Mouse (Mus musculus) T-cell, adult 2 months (primary cell): Measurements from ENCODE around the gene Zfp618.
A peak's percentile ranks its signal among the peaks of the same experiment; 100 is the strongest.

Experiments used
- DNase-seq: peaks from one replicate; pipeline ENCODE4 v3.0.0; 2022; ENCODE audit warnings: low spot score

The Zfp618 gene

GRCm38 (mm10) chr4:62965497-62966302 lies at the start of gene Zfp618:
Zfp618 (plus strand) TSS chr4:62965573.
- no peak for DNase-seq

GRCm38 (mm10) chr4:62917056-62917455 lies 48.3 kb upstream of the Zfp618 start:
- DNase-seq = no peak

- DNase-seq = no peak
These were observed 31.6 kb upstream of the Zfp618 start for GRCm38 (mm10) chr4:62933798-62934197.

- DNase-seq = no peak
These were observed 29.7 kb upstream of the Zfp618 start for GRCm38 (mm10) chr4:62935589-62936218.

GRCm38 (mm10) chr4:62941961-62942892 lies 23.1 kb upstream of the Zfp618 start:
- no peak for DNase-seq

- no peak for DNase-seq
These were observed 21.0 kb upstream of the Zfp618 start for GRCm38 (mm10) chr4:62944326-62944879.

DNA sequence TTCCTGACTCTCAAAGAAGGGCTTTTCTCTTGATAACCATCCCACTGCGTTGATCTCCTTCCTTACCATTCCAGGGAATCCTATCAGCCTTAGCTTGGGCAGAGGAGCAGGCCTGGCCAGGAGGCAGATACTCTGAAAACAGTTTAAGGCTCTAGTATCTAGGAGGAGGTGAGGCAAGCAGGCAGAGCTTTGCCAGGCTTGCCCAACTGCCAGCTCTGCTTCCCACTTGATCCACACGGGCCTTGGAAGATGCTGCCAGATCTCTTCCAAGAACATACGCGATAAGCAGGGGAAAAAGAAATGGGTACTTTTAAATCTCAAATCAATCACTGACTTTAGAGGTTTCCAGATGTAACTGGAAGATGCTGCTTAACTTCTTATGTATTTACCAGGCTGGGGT lies 1.6 kb upstream of the Zfp618 start:
- no peak for DNase-seq

- no peak for DNase-seq
These were observed 403 bp upstream of the Zfp618 start for GRCm38 (mm10) chr4:62964844-62965496.

- DNase-seq = peak; percentile 22
These were observed 4.2 kb downstream of the Zfp618 start for GRCm38 (mm10) chr4:62969526-62969925.

- DNase-seq = no peak
These were observed 6.6 kb downstream of the Zfp618 start for GRCm38 (mm10) chr4:62971991-62972390.

DNA sequence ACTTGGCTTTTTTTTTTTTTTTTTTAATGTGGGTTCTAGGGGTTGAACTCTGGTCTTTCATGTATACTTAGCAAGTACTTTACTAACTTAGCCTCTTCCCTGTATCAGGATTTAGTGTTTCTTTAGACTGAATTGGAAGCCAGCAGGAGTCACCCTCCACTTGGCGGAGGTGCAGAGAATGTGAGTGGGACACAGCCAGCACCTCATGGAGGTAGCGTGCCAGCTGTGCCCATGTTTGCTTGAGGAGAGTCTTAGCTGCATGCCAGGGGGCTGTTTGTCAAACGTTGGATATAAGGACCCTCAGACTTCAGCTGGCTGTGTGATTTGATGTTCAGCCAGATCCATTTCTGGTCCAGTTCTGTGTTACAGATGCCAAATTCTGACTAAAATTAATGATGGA lies 7.7 kb downstream of the Zfp618 start:
- no peak for DNase-seq

DNA sequence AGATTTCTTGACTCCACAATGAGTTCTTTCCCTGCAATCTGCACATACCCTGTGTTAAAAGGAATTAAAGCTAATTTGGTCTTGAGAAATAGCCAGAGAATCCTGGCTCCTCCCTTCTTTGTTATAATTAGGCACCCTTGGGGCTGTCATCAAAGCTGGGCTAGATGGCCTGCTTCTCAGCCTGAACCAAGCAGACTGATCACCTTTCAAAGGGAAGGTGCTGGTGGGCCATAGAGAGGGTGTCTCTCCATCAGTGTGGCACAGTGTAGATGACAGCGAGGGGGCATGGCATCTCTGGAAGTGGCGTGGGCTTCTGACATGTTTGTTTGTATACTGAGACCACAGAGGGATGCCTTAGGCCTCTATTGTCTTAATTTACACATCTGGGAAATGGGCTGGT lies 9.5 kb downstream of the Zfp618 start:
- no peak for DNase-seq

GRCm38 (mm10) chr4:62975541-62975940 lies 10.2 kb downstream of the Zfp618 start:
- DNase-seq = no peak

DNA sequence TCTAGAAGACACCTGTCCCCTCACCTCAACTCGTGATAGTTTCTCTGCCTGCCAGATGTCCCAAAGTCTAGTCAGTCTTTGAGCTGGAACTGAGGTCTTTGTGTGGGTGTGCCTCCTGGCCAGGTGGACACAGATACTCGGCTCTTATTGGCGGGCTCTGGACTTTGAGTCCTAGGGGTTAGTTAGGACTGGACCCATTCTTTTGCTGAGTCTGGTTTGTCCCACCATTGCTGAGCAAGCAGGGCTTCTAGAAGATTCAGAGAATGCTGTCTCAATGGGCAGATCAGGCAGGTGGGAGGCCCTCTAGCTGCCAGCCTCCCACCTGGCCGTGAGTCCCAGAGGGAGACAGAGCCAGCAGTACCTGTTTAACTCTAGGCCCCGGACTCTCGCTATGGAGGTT lies 12.1 kb downstream of the Zfp618 start:
- DNase-seq = no peak

DNA sequence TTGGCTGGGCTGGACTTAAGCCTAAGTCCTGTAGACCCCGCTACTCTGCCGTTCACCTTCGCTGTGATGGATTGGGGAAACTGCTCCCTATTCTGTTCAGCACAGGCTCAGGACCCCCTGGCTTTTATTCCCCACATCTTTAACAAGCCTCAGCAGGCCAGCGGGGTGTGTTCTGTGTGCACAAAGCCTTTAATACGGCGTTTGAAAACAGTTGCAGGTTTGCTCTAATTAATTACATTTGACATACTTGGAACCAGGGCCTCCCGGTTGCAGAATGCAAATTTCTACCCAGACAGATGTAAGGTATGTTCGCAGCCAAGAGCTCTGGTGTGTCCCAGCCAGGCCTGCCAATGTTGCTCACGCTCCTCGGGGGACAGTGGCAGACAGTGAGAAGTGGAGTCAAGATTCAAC lies 13.1 kb downstream of the Zfp618 start:
- DNase-seq = no peak

- no peak for DNase-seq
These were observed 16.2 kb downstream of the Zfp618 start for GRCm38 (mm10) chr4:62981572-62981971.

- DNase-seq = no peak
These were observed 18.2 kb downstream of the Zfp618 start for GRCm38 (mm10) chr4:62983556-62983955.

DNA sequence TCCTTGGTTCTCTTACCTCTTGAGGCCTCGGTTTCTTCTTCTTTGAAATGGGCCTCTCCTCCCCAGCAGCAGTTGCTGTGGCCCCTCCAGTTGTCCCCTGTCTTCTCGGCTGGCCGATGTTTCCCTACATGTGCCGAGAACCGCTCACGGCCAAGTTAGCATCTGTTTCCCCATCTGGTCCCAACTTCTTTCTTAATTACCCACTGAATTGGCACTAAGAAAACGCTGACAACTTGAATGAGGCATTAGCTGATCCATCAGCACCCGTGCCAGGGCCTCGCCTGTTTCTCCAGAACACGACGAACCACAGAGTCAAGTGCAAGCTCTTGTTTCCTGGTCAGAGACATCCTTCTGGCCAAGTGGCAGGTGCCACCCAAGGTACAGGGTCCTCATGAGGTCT lies 26.0 kb downstream of the Zfp618 start:
- DNase-seq = no peak

DNA sequence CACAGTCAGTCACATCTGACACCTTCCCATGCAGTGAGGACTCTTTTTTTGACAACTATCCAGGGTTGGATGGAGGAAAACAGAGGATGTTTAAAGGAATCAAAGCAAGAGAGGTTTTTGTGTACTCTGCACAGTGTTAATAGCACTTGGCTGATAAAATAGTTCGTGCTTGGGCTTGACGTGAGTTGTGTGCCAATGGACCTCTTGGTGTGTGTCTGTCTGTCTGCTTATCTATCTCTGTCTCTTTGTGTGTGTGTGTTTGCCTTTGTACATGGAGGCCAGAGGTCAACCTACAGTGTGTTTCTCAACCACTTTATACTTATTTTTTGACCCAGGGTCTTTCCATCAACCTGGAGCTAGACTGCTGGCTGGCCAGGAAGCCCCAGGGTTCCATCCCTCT lies 27.8 kb downstream of the Zfp618 start:
- DNase-seq = no peak

DNA sequence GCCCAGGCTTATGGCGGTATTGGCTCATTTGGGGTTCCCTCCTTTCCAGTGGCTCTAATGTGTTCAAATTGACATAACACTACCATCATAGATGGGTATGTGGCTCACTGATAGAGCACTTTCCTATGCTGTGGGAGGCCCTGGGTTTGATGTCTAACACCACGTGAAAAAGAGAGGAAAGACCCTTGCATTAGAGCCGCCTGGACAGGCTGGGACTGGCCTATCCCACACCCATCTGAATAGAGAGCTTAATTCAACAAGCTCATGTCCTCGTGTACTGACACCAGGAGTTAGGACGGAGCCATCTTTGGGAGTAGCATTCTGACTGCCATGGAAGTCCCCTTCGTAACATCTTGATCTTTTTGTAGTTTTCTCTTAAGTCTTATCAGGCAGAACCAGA lies 32.2 kb downstream of the Zfp618 start:
- DNase-seq = no peak

DNA sequence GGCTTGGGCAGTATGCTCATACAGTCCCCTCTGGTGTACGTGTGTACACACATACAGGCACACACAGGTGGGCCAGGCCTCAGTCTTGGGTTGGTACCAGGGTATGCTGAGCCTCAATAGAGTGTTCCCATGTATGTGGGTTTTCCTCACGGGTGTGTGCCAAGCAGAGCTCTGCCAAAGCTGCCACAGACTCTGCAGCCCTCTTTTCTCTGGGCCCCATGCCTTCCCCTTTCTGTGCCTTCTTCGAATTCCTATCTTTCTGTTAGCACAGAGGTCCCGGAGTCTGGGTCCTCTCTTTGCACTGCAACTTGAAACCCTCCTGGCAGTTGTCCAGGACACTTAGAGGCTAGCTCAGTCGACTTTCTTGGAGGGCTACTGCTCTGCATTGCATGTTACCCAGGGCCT lies 33.1 kb downstream of the Zfp618 start:
- no peak for DNase-seq

- no peak for DNase-seq
These were observed 33.5 kb downstream of the Zfp618 start for GRCm38 (mm10) chr4:62998908-62999307.
